Mouse (Mus musculus) cerebellum, postnatal 36 days (tissue): ENCODE measurements at regions not wholly inside any gene's neighbourhood (a gene's known extent, or its start where the extent isn't known, plus 50 kb on each side); places are given as distances from the start of the nearest gene placed in this dataset.

Experiments used
- DNase-seq, 2 experiments: peaks; one replicate each; pipeline ENCODE4 v3.0.0; 2021 to 2022; ENCODE audit warnings: mixed read lengths in 2 of 2

DNA sequence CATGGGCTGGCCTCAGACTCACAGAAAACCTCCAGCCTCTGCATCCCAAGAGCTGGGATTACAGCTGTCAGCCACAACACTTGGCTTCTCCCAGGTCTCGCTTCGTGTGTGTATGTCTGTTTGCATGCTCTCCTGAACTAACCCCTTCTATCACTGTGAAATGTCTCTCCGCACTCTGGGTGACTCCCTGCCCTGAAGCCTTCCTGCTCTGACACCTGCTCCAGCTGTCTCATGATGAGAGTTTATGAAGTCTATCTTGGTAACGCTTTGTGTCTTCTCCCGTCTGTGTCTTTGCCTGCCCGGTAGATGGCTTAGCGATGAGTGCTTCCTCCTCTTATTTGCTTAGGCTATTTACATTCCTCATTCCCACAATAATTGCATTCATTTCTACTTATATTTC, 133.0 kb downstream of the Ndufa10 start:
- DNase-seq = no peak

DNA sequence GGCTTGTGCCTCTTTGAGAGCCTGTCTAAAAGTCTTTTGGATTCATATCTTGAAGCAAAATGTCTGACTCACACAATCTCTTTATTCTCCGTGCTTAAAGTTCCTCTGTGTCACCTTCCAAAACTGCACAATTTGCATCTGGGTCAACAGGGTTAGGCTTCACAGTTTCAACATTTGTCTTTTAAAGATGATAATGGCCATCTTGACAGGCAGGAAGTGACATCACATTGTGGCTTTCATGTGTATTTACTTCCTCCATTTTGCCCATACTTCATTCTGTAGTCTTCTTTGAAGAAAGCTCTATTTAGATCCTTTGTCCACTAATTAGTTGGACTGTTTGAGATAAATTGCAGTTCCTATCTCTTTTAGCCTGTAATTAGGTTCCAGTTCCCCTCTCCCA, 135.1 kb downstream of the Ndufa10 start:
- DNase-seq = no peak

DNA sequence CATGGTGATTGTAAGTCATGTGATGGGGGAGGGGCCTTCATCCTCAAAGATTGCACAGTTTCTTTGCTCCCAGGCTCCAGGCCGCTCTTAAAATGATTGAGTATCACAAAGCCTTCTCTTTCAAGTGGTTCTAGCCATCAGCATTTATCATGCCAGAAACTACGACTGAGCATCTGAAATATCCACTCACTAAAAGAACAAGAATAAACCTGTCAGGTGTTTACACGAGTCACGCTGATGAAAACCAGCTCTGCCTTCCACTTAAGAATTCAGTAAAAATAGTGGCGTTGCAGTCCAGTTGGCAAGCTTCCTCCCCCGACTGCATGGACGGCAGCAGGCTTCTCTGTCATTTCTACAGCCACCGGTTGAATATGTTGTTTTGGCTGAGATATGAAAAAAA, 136.2 kb downstream of the Ndufa10 start:
- no peak for DNase-seq

DNA sequence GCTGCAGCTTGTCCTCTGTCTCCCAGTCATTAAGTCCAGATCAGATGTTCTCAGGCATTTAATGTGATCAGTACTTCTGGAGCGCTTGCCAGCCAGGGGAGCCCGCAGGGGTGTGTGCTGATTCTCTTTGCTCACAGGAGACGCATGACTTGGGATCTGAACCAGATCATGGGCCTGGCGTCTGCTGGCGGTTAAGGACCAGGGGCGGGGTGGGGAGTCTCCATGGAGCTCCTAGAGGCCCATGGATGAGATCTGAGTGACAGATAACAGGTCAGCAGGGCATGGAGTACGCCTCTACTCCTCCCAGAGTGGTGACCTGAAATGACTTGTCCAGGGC, 136.7 kb upstream of the Hdac4 start:
- no peak for DNase-seq

DNA sequence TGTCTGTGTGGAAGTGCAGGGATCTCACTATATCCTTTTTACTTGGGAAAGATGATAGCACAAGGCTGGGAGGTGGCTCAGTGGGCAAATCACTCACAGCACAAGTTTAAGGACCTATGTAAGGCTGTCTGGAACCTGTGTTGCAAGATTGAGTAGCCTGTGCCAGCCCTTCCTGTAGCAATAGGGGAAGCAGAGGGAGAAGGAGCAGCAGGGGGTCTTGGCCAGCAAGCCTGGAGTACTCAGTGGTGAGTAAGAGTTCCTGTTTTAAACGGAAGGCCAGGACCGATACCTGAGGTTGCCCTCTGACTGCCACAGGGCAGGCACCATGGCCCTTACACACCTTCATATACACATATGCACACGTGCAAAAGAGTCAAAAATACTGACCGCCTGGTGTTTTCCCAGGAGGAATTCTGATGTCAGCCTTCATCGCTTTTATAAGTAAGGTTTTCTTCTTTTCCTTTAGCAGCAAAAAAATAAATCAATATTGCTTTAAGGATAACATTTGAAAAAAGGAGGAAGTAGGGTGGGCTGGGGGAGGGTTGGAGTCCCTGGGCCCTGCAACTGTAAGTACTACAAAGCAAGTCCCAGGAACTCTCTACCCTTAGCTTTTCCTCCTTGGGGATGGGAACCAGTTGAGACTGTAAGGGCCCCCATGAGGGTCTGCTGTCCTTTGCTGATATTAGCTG, 136.2 kb upstream of the Hdac4 start:
- DNase-seq = no peak

DNA sequence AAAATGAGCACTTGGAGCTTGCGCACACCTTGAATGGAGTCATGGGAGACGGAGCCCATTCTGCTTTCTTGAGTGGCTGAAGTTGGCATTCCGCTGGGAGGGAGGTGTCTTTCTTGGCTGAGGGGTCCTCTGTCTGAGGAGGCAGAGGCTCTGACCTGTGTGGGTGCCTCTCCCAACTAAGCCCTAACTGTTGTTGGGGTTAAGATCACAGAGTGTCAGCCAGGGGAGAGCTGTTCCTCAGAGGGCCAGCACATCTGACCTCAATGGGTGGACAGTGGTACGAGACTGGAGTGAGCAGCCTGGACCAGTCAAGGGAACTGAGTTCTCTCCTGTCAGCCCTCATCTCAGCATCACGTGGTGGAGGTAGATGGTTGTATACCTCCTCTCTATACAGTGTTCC, 134.7 kb upstream of the Hdac4 start:
- no peak for DNase-seq

DNA sequence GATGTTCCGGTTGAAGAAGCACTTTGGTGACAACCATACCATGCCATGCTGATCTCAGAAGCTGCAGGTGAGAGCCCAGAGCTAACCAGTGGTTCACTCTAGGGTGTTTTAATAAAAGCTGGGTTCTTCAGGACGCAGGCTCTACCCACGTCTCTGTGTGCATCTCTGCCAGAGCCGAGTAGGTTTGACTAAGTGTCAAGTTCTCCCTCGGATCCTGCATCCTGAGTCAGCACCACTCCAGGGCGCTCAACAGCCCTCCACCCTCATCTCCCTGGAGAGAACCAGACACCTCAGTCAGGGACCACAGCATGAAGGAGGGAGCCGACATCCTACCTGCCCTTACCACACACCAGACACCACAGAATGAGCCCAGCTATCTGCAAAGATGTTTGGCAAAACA, 134.0 kb upstream of the Hdac4 start:
- DNase-seq = no peak

DNA sequence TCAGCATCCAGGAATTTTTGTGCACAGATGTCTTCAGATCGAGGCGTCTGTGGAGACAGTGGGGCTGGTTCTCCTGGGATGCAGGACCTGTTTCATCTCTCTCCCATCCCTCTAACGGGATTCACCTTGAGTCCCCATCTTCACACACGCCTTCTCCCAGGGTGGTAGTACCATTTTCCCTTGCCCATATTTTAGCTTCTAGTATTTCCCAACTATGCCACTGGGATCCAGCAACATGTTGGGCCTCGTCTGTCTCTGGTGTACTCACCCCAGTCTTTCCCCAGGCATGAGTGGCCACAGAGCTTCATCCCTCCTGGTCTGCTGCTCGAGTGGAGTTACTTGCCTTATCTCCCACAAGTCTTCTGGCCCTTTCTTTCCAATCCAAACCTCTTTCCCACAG, 131.6 kb upstream of the Hdac4 start:
- no peak for DNase-seq

DNA sequence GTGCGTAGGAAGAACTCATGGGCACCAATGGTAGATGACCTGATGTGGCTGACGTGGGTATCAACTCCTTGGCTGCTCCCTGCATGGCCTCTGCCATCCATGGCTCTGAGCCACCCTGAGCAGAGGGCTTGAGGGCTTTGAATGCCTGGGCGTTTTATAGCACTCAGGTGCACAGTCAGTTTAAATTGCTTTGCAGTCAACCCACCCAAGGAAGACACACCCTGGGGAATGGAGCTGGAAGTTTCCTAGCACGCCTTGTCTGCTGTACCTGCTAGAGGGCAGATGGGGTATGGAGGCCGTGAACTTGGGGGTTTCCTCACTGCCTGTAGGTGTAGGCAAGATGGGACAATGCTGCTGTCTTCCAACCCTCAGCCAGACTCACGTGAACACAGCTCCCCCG, 129.8 kb upstream of the Hdac4 start:
- DNase-seq = no peak

DNA sequence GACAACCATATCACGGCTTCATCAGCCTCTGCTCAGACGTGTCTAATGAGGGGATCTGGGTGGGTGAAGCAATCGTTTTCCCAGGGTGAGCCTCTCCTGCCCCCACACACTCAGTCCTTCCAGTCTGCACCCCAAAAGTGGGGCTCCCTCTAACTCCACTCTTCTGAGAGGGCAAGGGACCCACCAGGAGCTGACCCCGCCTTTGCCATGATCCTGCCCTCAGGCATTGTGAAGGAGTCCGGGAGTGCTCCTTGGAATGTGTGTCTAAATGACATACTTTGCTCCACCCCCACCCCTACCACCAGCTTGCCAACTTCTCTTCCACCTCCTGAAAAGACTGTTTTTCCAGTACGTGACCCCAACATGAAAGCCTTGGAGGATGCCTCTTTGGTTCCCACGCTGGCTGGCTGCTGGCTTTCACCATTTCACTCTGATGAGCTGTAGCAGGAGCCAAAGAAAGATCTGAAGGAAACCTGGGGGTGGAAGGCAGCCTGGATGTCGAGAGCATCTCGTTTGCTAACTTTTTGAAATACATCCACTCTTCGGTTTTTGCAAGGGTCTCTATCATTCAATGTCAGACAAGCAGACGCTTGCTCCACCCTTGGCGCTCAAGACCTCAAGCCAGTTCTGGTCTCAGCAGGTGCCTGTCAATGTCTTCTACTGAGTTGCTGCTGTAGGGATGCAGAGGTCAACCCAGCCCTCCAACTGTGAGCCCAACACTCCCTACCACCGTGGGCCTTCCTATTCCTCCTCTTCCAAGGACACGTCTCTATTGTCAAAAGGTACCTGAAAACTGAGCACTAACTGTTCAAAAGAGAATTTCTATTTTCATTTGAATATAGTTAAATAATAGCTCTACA, 128.8 kb upstream of the Hdac4 start:
- DNase-seq = no peak

DNA sequence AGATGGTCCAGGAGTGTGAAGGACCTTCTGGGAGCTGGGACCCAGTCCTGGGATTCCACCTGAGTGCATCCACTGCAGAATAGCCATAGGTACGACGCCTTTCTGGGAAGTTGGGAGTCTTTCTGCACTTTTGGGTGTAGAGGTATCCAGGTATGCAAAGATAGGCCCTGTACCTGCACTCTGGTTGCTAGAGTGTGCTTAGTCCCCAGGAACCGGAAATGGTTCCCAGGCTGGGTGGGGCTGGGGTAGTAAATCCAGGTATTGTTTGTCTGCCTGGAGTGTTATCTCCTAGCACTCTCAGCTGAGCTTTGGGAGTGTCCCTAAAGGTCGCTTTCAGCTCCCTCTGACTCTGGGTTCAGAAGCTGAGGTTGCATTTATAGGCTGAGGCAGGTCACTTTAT, 121.6 kb upstream of the Hdac4 start:
- no peak for DNase-seq

DNA sequence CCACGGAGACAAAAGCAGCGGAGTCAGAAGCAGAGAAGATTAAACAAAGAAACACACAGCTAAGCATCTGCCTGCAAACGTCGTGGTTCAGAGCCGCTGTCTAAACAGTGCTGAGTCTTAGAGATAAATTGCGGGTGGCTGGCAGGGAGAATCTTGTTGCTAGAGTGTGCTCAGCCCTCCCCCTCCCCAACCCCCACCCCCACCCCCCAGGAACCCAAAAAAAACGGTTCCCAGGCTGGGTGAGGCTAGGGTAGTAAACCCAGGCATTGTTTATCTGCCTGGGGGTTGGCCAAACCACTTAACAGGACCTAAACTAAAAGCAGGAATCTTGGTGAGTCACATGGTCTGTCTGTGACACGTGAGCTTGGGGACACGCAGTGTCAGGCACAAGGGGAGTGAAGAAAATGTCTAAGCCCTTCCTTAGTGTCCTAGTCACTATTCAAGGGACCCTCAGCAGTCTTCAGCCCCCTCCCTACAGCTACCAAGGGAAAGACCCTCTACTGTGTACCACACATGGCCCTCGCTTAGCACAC, 120.8 kb upstream of the Hdac4 start:
- no peak for DNase-seq

DNA sequence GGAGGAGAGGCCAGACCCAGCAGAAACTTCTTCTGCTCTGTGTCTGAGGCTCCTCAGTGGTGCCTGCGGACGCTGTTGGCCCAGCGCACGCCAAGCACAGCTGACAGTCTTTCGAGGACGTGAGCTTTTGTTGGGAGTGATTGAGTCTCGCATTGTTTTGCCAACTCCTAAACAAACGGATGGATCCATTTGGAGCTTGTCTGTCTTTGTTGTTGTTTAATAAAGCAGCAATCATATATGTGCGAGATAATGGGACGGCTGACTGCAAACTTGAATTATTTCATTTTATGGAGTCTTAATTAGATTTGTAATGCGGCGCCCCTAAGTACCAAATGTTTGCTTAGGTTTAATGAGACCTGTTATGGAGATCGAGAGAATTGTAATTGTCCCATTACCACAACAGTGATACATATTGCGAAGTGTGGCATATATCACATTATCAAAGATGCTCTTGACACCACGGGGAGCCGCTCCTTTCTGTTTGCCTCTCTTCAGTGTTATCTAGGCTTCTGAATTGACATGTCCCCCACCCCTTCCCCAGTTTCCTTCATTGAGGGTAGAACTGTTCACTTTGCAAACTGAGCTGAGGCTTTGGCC, 117.6 kb upstream of the Hdac4 start:
- DNase-seq = no peak

DNA sequence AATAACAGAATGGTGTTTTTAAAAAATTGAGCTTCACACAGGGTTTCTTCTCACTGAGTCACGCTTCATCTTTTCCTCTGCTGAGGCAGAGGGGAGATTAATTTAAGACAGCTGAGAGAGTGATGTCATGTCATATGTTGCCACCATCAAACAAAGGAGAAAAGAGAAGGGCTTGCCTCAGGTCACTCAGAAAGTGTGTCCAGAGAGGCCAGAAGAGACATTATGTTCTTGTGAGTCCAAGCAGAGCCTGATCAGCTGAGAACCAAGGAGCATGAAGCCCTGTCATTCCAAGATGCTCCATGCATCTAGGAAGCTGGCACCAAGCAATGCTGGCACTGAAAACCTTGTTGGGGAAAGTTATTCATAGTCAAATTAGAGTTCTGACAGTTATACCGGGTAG, 114.4 kb upstream of the Hdac4 start:
- DNase-seq = no peak

DNA sequence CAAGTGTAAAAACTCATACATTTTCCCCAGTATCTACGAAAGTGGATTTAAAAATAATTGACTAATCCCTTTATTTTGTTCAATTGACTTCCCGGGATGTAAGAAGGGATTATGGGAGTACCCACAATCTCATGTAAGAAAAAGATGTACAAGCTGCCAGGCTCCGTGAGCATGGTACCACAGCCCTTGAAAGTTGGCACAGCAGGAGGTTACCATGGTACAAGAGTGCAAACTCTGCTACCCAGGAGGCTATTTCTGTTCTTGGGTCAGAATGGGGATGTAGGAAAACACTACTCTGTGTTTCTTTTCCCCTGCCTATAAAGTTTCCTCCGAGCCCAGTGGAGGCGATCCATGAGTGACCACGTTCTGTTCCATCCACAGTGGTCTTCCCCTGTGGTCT, 113.9 kb upstream of the Hdac4 start:
- no peak for DNase-seq

DNA sequence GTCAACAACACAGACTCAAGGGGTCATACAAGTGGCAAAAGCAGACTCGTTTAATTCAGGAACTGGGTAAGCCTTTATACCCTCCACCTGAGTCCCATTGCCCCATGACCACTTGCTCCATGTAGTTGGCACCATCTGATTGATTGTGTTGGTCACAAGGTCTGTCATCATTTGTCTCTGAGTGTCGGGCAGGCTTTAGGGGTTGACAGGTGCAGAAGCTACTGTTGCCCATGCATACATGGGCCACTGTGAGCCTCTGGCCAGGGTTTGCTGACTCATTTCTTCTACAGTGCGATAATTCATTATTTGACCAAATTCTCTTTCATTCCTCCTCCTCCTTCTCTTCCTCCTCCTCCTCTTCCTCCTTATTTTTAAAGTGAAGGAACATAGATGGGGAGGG, 113.0 kb upstream of the Hdac4 start:
- DNase-seq = no peak

DNA sequence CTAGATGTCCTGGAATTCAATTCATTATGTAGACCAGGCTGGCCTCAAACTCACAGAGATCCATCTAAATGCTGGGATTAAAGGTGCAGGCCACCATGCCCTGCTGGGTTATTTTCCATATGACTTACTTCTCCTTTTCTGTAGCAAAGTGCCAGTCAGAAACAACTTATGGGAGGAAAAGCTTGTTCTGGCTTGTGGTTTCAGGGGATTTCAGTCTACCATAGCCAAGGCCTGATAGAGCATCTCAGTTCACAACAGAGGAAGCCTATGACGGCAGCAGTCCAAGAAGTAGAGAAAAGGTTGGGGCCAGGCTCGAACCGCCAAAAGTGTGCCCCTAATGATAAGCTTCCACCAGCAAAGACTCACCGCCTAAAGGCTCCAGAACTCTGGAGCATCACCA, 110.5 kb upstream of the Hdac4 start:
- DNase-seq = no peak

DNA sequence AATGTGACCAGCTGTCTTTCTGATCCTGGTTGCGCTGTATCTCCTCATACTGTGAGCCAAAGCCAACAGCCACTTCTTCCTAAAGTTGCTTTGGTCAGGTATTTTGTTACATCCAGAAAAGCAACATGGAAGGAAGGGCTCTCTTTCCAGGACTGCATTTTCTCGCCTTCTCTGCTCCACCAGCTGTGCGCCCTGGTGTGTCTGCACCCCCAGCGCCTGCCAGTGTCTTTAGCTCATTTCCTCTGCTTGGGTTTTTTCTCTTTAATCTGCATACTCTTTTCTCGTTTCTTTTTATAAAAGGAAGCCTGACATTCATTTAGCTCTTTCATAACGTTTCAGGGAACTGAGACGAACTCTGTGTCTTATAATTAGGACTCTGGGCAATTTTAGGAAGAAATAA, 103.5 kb upstream of the Hdac4 start:
- no peak for DNase-seq

DNA sequence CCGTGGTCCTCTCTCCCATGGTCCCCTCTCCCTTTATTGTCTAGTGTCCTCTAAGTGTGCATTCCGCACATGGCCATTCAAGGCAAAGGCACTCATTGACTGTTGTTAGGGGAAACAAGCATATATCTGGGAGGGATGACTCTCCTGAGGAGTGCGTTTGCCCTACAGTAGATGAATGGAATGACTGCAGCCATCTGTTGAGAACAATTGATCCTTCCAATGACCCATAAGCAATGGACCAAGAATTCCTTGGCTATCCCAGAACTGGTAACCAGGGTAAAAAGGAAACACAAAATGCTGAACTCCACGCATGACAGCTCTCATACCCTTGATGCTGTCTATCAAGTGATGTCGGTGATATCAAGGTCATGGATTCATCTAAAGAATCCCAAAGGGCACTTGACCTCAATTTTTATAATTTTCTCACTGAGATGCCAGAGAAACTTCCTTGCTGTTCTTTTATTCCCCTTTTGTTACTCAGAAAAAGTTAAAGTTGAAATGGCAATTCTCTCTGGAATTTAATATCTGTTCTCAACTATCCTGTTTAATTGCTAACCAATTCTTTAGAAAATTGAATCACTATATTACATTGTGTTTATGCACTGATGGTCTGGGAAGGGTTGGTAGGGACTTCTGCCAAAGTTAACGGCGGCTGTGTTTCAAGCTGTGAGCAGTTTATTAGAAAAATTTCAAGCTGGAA, 97.3 kb upstream of the Hdac4 start:
- no peak for DNase-seq

DNA sequence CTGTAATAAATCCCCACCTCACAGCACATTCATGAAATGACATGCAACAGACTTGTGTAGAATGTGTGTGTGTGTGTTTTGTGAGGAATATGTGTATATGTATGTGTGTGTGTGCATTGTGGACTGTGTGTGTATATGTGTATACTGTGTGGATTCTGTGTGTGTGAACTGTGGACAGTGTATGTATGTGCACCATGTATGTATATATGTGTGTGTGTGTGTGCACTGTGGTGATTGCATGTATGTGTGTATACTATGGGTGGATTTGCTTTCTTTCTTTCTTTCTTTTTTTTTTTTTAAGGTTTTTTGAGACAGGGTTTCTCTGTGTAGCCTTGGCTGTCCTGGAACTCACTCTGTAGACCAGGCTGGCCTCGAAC, 91.5 kb upstream of the Hdac4 start:
- DNase-seq = no peak

DNA sequence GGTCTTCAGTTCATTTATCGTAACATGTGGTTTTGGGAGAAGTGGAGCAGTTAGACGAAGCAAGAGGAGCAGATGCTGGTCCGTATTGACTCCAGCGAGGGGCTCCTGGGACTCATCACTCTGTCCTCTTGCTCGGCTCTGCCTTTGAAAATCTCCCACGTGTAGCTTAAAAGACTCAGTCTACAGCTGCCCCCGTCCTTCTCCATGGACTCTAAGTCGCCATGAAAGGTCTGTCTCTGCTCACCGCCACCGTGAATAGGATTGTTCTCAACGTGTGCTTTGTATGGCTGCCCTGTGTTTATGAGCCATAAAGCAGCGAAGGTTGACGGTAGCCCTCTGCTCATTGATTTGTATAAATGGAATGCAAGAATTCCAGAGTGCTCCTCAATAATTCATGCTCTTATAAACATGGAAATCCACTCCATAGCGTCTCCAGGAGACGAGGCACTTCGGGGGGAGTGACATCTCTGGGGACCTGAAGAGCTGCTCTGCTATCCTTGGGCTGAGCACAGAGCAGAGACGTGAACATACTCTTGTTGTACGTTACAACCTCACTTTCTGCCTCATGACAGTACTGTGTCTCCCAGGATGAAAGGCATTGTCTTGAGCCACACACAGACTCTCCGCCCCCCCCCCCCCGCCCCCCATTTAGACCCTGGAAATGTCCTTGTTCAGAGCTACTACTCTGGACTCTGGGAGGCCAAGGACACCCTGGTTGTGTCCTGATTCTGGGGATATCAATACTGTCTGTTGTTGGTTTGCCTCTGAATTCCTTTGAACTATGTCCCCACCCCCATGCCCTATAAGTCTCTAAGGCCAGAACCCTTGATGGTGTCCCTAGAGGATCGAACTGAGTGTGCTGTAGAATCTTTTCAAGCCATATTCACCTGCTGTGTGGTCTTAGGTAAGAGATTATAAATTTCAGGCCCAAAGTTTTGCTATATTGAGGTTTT, 90.8 kb upstream of the Hdac4 start:
- no peak for DNase-seq

DNA sequence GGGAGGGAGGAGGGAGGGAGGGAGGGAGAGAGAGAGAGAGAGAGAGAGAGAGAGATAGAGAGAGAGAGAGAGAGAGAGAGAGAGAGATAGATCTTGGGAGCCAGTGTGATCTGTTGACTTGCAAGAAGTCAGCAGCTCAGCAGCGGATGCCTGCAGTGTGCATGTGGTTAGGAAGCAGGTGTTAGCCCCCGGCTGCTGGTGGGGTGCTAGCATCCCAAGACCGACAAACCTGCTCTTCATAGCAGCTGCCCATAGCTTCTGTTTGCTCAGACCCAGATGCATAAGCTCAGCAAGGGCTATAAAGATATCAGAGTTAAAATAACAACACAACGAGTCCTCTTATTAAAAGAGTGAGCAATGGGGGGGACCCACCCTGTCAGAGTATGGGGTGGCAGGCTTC, 88.7 kb upstream of the Hdac4 start:
- no peak for DNase-seq
